Mouse (Mus musculus): ENCODE results near the gene Rabgef1. TPM values are rescaled to one million over a fixed set of nuclear protein-coding genes. Genes with fewer than 3 reads are reported as not detected.

Gene Rabgef1
- total and polyA plus RNA-seq, 3 experiments, result 25.8 to 35.1 TPM; not detected in 1

GRCm38 (mm10) chr5:130256678-130257271, 85.2 kb downstream of the Rabgef1 start (continued):
- peak; percentile 94 for TF ChIP-seq NELFE (IDR thresholded peaks at IDR 0.05; ENCODE audit: low read depth, low read length)
- peak; percentile 76 for TF ChIP-seq MAX (IDR thresholded peaks at IDR 0.05; ENCODE audit: low read length)
- peak; percentile 89 for TF ChIP-seq POLR2AphosphoS5 (IDR thresholded peaks at IDR 0.05; ENCODE audit: borderline replicate concordance, low read depth, low read length)
- TF ChIP-seq HCFC1 (IDR thresholded peaks at IDR 0.05; ENCODE audit: low read depth, low read length), result peak; percentile 83
- TF ChIP-seq MXI1 (IDR thresholded peaks at IDR 0.05; ENCODE audit: low read depth, low read length), result peak; percentile 97

DNA sequence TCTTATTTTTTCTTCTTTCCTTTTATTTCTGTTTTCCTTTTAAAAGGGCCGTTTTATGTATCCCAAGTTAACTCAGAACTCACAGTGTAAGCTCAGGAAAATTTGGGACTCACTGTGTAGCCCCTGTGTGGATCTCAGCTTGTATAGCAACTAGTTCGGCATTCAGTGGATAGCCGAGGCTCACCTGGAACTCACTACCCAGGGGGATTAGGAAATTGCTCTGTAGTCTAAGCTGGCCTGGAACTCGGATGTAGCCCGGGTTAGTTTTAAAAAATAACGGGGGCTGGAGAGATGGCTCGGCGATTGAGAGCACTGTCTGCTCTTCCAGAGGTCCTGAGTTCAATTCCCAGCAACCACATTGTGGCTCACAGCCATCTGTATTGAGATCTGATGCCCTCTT, 85.7 kb downstream of the Rabgef1 start:
- Histone ChIP-seq H3K79me2 (ENCODE audit: control insufficient read depth, insufficient read depth, low read length, poor library complexity) (peaks cover 40% of the 10 kb centered on the region), H3K9me3 (replicated peaks; ENCODE audit: insufficient read depth, low read length) (no peaks in the 10 kb centered on the region), H3K4me1 (ENCODE audit: control insufficient read depth in 1 of 2, insufficient read depth in 2 of 2, low read length in 2 of 2) (peaks cover 0 to 19% of the 10 kb centered on the region in 2 experiments; a peak in 2 of 4 replicates), H3K4me3 (ENCODE audit: control insufficient read depth in 1 of 2, insufficient read depth in 1 of 2, low read depth in 2 of 2, low read length in 2 of 2) (peak overlapping the region; percentile 87 to 95), H3K36me3 (ENCODE audit: control insufficient read depth in 1 of 2, insufficient read depth in 2 of 2, low read length in 2 of 2) (peaks cover 2 to 22% of the 10 kb centered on the region in 2 experiments), H3K27ac (ENCODE audit: control insufficient read depth, low read depth, low read length) (peak overlapping the region; percentile 83), H3K27me3 (ENCODE audit: control insufficient read depth in 1 of 2, insufficient read depth in 2 of 2, low read length in 2 of 2) (no peaks in the 10 kb centered on the region), H3K9ac (ENCODE audit: control insufficient read depth, low read depth, low read length, poor library complexity, severe bottlenecking) (peak overlapping the region; percentile 96)
- no peak for DNase-seq (ENCODE audit: low read depth, low spot score)
- no peak for TF ChIP-seq TAL1 (IDR thresholded peaks at IDR 0.05; ENCODE audit: low read length)
- TF ChIP-seq CHD2 (IDR thresholded peaks at IDR 0.05; ENCODE audit: low read length), result no peak
- TF ChIP-seq GABPA (IDR thresholded peaks at IDR 0.05; ENCODE audit: low read depth, low read length), result no peak
- no peak for TF ChIP-seq USF1 (IDR thresholded peaks at IDR 0.05; ENCODE audit: low read depth, low read length)
- no peak for TF ChIP-seq SMC3 (IDR thresholded peaks at IDR 0.05; ENCODE audit: low read depth, low read length)
- no peak for TF ChIP-seq EP300 (IDR thresholded peaks at IDR 0.05; ENCODE audit: low read depth in 1 of 2, low read length in 2 of 2)
- TF ChIP-seq NELFE (IDR thresholded peaks at IDR 0.05; ENCODE audit: low read depth, low read length), result no peak
- no peak for TF ChIP-seq TCF12 (IDR thresholded peaks at IDR 0.05; ENCODE audit: low read depth, low read length)
- no peak for TF ChIP-seq ELF1 (IDR thresholded peaks at IDR 0.05; ENCODE audit: low read depth, low read length)
- TF ChIP-seq ZMIZ1 (IDR thresholded peaks at IDR 0.05; ENCODE audit: low read depth, low read length), result no peak
- no peak for TF ChIP-seq MAZ (IDR thresholded peaks at IDR 0.05; ENCODE audit: low read depth, low read length)
- TF ChIP-seq POLR2AphosphoS2 (IDR thresholded peaks at IDR 0.05; ENCODE audit: low read length), result no peak

- H3K4me3 ChIP-seq (ENCODE audit: control insufficient read depth in 1 of 2, insufficient read depth in 1 of 2, low read depth in 2 of 2, low read length in 2 of 2), result no peak overlapping the region
- peaks cover 3% of the 10 kb centered on the region; the same call in 1 of the 2 replicates for H3K79me2 ChIP-seq (ENCODE audit: control insufficient read depth, insufficient read depth, low read length, poor library complexity)
- H3K36me3 ChIP-seq (ENCODE audit: control insufficient read depth in 1 of 2, insufficient read depth in 2 of 2, low read length in 2 of 2), result peaks cover 0 to 2% of the 10 kb centered on the region in 2 experiments
- H3K27me3 ChIP-seq (ENCODE audit: control insufficient read depth in 1 of 2, insufficient read depth in 2 of 2, low read length in 2 of 2), result no peaks in the 10 kb centered on the region
- no peak for DNase-seq (ENCODE audit: low read depth, low spot score)
- no peaks in the 10 kb centered on the region for H3K4me1 ChIP-seq (ENCODE audit: control insufficient read depth in 1 of 2, insufficient read depth in 2 of 2, low read length in 2 of 2)
- H3K27ac ChIP-seq (ENCODE audit: control insufficient read depth, low read depth, low read length), result no peak overlapping the region
- H3K9ac ChIP-seq (ENCODE audit: control insufficient read depth, low read depth, low read length, poor library complexity, severe bottlenecking), result no peak overlapping the region
- H3K9me3 ChIP-seq (replicated peaks; ENCODE audit: insufficient read depth, low read length), result no peaks in the 10 kb centered on the region
- TF ChIP-seq HCFC1 (IDR thresholded peaks at IDR 0.05; ENCODE audit: low read depth, low read length) (no peak), SMC3 (IDR thresholded peaks at IDR 0.05; ENCODE audit: low read depth, low read length) (peak; percentile 33), MYC (IDR thresholded peaks at IDR 0.05; ENCODE audit: low read depth, low read length) (no peak), ZMIZ1 (IDR thresholded peaks at IDR 0.05; ENCODE audit: low read depth, low read length) (no peak), POLR2AphosphoS5 (IDR thresholded peaks at IDR 0.05; ENCODE audit: borderline replicate concordance, low read depth, low read length) (no peak), MAFK (IDR thresholded peaks at IDR 0.05; ENCODE audit: borderline replicate concordance, low read depth, low read length) (no peak), MEF2A (IDR thresholded peaks at IDR 0.05; ENCODE audit: extremely low read depth, insufficient replicate concordance, low read depth, low read length, poor library complexity, severe bottlenecking) (no peak), CTCF (IDR thresholded peaks at IDR 0.05 in 2 of 3, conservative IDR thresholded peaks at IDR 0.05 in 1 of 3; ENCODE audit: control insufficient read depth in 1 of 3, insufficient read depth in 1 of 3, low read depth in 2 of 3, low read length in 3 of 3, poor library complexity in 1 of 3, severe bottlenecking in 1 of 3) (peak; percentile 28 to 51 (median 37)), ZNF384 (IDR thresholded peaks at IDR 0.05; ENCODE audit: low read depth, low read length) (0 out of 2 replicates have a peak, but pooled peaks have one; percentile 35), SIN3A (IDR thresholded peaks at IDR 0.05; ENCODE audit: low read length) (no peak), GABPA (IDR thresholded peaks at IDR 0.05; ENCODE audit: low read depth, low read length) (no peak), ELF1 (IDR thresholded peaks at IDR 0.05; ENCODE audit: low read depth, low read length) (no peak), BHLHE40 (IDR thresholded peaks at IDR 0.05; ENCODE audit: borderline replicate concordance, low read depth, low read length) (no peak), EP300 (IDR thresholded peaks at IDR 0.05; ENCODE audit: low read depth in 1 of 2, low read length in 2 of 2) (no peak), RAD21 (IDR thresholded peaks at IDR 0.05; ENCODE audit: low read depth, low read length) (peak; percentile 34), MYB (IDR thresholded peaks at IDR 0.05; ENCODE audit: low read depth, low read length) (no peak), CHD2 (IDR thresholded peaks at IDR 0.05; ENCODE audit: low read length) (no peak), UBTF (IDR thresholded peaks at IDR 0.05; ENCODE audit: borderline replicate concordance, insufficient read depth, low read depth, low read length) (no peak), TAL1 (IDR thresholded peaks at IDR 0.05; ENCODE audit: low read length) (no peak), TCF12 (IDR thresholded peaks at IDR 0.05; ENCODE audit: low read depth, low read length) (no peak)
These were observed 91.9 kb downstream of the Rabgef1 start for GRCm38 (mm10) chr5:130263454-130263853.

Data from MEL (cell line).